Mouse (Mus musculus) olfactory bulb, adult 2 months (tissue): ENCODE results near the gene Kdm6b.

ENCODE experiments used
- CTCF ChIP-seq: fragments of 200-500 bp; IDR thresholded peaks from 2 replicates; pipeline ENCODE4 v1.5.1; 2012; ENCODE audit warnings: low read depth, mild to moderate bottlenecking, low read length, moderate library complexity; ENCODE audit not compliant: insufficient read depth
- POLR2A ChIP-seq: fragments of 200-500 bp; IDR thresholded peaks from 2 replicates; pipeline ENCODE4 v1.6.1; 2012; ENCODE audit warnings: mild to moderate bottlenecking, low read depth, low read length, moderate library complexity; ENCODE audit not compliant: insufficient read depth

DNA sequence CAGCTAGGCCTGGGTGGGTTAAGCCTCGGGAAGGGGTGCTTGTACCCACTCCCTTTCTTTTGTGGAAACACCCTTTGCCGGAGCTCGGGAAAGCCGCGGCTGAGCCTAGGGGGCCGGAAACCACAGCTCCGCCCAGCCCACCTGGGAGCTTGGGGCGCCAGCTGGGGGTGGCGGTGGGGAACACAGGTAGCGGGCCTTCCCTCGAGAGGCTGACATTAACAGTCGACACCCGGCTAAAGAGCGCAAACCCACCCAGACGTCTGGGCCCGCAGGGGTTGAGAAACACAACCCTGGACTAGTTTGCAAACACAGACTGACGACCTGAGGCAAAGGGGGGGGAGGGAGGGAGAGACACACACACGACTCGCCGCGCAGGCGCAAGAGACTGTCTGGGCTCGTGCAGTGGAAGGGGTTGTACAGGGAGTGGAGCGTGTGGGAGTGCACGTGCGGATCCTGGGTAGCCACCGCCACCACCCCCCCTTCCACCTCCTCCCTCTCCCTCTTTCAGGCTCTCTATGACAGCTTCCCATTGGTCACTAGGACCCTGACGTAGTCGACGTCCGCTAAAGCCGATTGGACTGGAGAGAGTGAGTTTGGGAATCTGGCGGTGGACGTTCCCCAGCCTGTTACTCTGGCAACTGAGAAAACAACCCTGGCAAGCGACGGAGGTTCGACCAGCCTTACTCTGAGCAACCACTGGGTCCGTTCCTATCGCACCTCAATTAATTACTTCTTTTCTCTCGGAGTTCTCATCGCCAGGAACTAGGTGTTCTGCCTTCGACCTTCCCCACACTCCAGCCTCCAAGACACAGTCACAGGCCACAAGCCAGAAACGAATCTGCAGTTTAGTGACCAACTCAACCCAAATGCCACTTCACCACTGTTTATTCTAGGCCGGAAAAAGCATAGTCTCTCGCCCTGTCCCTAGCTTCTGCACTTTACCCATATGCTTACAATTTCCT lies 5.3 kb upstream of the Kdm6b start:
- TF ChIP-seq CTCF, result no peak
- TF ChIP-seq POLR2A, result no peak
